Mouse (Mus musculus): ENCODE measurements around the gene Sema4c. TPM values are rescaled to one million over a fixed set of nuclear protein-coding genes. Genes with fewer than 3 reads are reported as not detected.

The Sema4c gene
- polyA plus RNA-seq, 1 experiment, result not detected

DNA sequence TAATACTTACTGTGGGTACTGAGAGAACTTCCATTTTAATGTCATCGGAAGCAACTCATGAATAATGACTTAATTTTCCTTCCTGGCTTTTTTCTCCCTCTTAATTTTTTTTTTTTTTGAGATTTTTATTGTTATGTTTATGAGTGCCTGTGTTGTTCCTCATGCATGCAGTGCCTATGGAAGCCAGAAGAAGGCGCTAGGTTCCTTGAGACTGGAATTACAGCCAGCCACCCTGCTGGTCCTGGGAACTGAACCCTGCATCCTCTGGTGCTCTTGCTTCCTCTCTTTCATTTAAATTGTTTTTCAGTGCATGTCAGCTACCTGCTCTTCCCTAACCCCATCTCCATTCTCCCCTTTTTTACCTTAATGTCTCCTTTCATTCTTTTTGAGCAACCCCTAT is 44.4 kb downstream of the Sema4c start:
- TF ChIP-seq GATA1 (IDR thresholded peaks at IDR 0.05; ENCODE audit: low read length), result no peak

DNA sequence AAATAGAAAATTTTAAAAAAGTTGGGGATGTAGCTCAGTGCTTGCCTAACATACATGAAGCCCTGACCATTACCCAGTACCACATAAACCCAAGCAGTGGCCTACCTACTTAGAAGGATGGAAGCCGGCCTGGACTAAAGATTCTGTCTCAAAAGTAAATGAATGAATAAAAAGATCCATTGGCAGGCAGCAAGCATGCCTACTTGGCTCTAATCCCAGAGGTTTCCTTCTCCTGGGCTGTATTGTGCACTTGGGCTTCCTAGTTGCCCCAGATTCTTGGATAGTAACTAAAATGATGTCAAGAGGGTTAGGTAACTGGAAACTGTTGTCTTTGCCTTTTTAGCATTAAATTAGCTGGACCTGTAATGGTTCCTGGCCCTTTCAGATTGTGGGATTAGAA is 44.8 kb downstream of the Sema4c start:
- TF ChIP-seq GATA1 (IDR thresholded peaks at IDR 0.05; ENCODE audit: low read length), result no peak

DNA sequence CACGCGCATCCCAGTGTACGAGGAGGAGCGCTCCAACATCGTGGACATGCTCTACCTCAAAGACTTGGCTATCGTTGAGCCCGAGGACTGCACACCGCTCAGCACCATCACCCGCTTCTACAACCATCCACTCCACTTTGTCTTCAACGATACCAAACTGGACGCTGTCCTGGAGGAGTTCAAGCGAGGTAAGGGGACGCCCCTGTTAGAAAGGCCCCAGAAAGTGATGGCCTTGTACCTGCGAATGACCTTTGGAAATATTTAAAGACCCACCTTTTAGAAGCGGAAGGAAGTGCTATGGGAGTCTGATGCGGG is 45.2 kb downstream of the Sema4c start:
- TF ChIP-seq GATA1 (IDR thresholded peaks at IDR 0.05; ENCODE audit: low read length), result no peak

DNA sequence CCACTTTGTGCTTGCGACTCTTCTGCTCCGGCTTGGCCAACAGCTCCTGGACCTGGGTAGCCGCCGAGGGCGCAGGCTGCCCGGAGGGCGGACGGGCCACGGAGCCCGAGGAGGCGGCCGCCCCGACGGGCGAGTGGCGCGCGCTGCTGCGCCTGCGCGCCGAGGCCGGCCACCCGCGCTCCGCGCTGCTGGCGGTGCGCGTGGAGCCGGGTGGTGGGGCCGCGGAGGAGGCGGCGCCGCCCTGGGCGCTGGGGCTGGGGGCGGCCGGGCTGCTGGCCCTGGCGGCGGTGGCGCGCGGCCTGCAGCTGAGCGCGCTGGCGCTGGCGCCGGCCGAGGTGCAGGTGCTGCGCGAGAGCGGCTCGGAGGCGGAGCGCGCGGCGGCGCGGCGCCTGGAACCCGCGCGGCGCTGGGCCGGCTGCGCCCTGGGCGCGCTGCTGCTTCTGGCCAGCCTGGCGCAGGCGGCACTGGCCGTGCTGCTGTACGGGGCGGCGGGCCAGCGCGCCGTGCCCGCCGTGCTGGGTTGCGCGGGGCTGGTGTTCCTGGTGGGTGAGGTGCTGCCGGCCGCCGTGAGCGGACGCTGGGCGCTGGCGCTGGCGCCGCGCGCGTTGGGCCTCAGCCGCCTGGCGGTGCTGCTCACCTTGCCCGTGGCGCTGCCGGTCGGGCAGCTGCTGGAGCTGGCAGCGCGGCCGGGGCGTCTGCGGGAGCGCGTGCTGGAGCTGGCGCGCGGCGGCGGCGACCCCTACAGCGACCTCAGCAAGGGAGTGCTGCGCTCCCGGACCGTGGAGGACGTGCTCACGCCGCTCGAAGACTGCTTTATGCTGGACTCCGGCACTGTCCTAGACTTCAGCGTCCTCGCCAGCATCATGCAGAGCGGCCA is 45.8 kb downstream of the Sema4c start:
- no peak for TF ChIP-seq GATA1 (IDR thresholded peaks at IDR 0.05; ENCODE audit: low read length)

DNA sequence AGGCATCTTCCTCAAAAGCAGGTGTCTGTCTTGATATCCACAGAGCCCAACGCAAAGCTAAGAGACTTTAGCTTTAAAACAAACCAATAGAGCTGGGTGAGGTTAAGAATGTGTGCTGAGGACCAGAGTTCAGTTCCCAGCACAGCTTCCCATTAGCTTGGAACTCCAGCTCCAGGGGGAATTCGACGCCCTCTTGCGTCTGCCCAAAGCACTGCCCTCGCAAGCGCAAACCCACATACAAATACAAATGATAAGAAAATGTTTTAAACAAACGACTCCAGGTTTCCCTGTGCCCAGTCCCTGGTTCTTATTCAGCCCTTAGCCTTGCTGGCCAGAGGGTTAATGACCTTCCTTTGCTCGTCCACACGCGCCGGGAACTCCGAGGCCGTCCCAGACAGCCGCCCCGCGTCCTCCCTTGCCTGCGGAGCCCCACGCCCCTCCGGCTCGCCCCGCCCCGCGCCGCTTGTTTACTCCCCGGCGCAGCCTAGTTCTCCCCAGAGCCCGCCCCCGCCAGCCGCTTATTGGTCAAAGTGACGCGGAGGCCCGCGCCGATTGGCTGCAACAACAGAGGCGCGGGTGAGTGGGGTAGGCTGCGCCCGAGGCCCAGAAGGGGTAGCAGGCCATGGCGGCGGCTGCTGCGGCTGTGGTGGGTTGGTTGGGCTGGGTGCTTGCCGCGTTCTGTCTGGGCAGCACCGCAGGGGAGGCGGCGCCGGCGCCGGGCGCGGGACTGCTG is 46.7 kb downstream of the Sema4c start, which contains the start of gene Cnnm3:
Gene Cnnm3 (plus strand): TSS at position 579 of the 733 bp plus-strand sequence.
- no peak for TF ChIP-seq GATA1 (IDR thresholded peaks at IDR 0.05; ENCODE audit: low read length)

DNA sequence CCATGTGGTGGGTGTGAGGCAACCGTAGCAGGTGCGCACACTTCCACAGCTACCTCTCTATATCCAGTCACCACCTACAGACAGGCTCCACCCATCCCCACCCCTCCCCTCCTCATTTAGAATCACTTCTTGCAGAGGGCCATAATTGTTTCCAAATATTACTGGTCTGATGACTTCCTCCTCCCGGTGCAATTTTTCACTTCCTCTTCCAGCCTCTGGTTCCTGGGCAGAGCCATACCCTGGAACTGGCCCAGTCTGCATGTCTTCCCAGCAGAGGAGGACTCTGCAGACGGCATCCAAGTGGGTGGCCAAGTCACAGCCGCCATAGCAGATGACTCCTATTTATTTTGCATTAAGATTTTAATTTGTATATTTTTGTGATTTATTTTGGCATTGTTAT is 49.9 kb downstream of the Sema4c start:
- no peak for TF ChIP-seq GATA1 (IDR thresholded peaks at IDR 0.05; ENCODE audit: low read length)

DNA sequence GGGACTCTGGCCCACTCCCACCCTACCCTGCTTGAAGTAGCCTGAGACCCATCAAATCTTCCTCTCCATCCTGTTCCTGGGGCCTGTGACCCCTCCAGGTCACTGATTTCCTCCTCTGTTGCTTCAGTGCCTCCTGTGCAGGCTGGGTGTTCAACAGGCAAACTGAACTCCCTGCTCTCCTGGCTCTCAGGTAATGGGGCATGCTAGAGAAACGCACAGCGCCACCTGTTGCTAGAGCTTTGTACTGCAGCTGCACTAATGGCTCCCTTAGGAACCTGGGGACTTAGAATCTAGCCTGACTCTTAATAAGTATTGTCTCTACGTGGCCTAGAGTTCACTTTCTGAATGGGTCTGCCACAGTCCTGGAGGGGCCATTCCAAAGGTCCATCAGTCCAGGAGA is 56.9 kb downstream of the Sema4c start:
- no peak for TF ChIP-seq GATA1 (IDR thresholded peaks at IDR 0.05; ENCODE audit: low read length)

Other genes with a start within 250 kb of the Sema4c start
- 25.8 and 45.6 TPM in 2 replicates for gene Kansl3, start 189.2 kb downstream of the Sema4c start, polyA plus RNA-seq (2012)
- not detected in 2 replicates for gene Fer1l5, start 186.1 kb downstream of the Sema4c start, polyA plus RNA-seq (2012)
- gene Lman2l, start 113.1 kb downstream of the Sema4c start, polyA plus RNA-seq (2012), result 11.6 and 12.8 TPM in 2 replicates
- gene Cnnm4, start 86.7 kb downstream of the Sema4c start, polyA plus RNA-seq (2012), result 1.3 and 2.1 TPM in 2 replicates
- 22.7 and 24.8 TPM in 2 replicates for gene Cnnm3, start 46.5 kb downstream of the Sema4c start, polyA plus RNA-seq (2012)
- 10.6 and 13.0 TPM in 2 replicates for gene Ankrd23, start 21.5 kb downstream of the Sema4c start, polyA plus RNA-seq (2012)
- 0.24 TPM in 1 of 2 replicates, not detected in the other for gene Gm42417, start 18.9 kb downstream of the Sema4c start, polyA plus RNA-seq (2012)
- 17.9 and 23.3 TPM in 2 replicates for gene Ankrd39, start 10.9 kb downstream of the Sema4c start, polyA plus RNA-seq (2012)
- gene Fam178b, start 124.8 kb upstream of the Sema4c start, polyA plus RNA-seq (2012), result not detected in 2 replicates
- gene Cox5b, start 133.1 kb upstream of the Sema4c start, polyA plus RNA-seq (2012), result 1,928 and 2,433 TPM in 2 replicates
- not detected in 2 replicates for gene 4933424G06Rik, start 151.8 kb upstream of the Sema4c start, polyA plus RNA-seq (2012)
- 99.1 and 103 TPM in 2 replicates for gene Actr1b, start 156.1 kb upstream of the Sema4c start, polyA plus RNA-seq (2012)
- not detected in 2 replicates for gene Zap70, start 203.4 kb upstream of the Sema4c start, polyA plus RNA-seq (2012)

Data from G1E-ER4 (cell line).